Mouse (Mus musculus): ENCODE data around the gene Sapcd1.
"Not testable (repeated sequence)": the region's sequence is repeated elsewhere in the genome, so short reads cannot be mapped to it uniquely, and the experiment has no call there.

- TF ChIP-seq POLR2A (IDR thresholded peaks at IDR 0.05; ENCODE audit: low read depth, low read length); CTCF (conservative IDR thresholded peaks at IDR 0.05; ENCODE audit: insufficient read depth, insufficient read length, low read depth, low read length): not testable (repeated sequence)
Measured at GRCm38 (mm10) chr17:34999871-35000716, 27.7 kb downstream of the Sapcd1 start.

Data from kidney, adult 2 months (tissue).